Mouse (Mus musculus): ENCODE measurements at regions not wholly inside any gene's neighbourhood (a gene's known extent, or its start where the extent isn't known, plus 50 kb on each side); places are given as distances from the start of the nearest gene placed in this dataset.

DNA sequence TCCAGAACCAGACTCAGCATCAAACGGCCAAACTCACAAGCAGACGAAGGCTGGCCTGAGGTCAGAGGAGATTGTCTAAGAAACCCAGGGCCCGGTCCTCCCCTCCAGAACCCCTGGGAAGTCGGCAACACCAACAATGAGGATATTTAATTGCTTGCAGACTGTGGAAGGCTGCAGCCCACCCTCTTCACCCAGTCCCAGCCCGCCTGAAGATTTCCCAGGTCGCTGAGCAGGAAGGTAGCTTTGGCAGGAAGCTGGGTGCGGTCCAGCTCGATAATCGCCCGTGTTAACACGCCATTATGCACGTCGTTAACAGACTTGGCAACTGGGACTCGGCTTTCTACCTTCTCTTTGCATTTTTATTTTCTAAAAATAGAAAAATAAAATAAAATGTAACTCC lies 165.2 kb upstream of the Usp24 start:
- DNase-seq (ENCODE audit: low read depth): peak; percentile 73
- TF ChIP-seq POLR2A (IDR thresholded peaks at IDR 0.05; ENCODE audit: borderline replicate concordance, extremely low read depth, insufficient read depth, insufficient read length, poor library complexity, severe bottlenecking) (no peak), CTCF (IDR thresholded peaks at IDR 0.05; ENCODE audit: borderline replicate concordance, extremely low read depth, insufficient read depth, insufficient read length) (no peak)

- no peak for TF ChIP-seq CTCF (IDR thresholded peaks at IDR 0.05; ENCODE audit: borderline replicate concordance, extremely low read depth, insufficient read depth, insufficient read length)
- TF ChIP-seq POLR2A (IDR thresholded peaks at IDR 0.05; ENCODE audit: borderline replicate concordance, extremely low read depth, insufficient read depth, insufficient read length, poor library complexity, severe bottlenecking): no peak
- no peak for DNase-seq (ENCODE audit: low read depth)
These were observed 158.4 kb upstream of the Usp24 start for GRCm38 (mm10) chr4:106157451-106158179.

DNA sequence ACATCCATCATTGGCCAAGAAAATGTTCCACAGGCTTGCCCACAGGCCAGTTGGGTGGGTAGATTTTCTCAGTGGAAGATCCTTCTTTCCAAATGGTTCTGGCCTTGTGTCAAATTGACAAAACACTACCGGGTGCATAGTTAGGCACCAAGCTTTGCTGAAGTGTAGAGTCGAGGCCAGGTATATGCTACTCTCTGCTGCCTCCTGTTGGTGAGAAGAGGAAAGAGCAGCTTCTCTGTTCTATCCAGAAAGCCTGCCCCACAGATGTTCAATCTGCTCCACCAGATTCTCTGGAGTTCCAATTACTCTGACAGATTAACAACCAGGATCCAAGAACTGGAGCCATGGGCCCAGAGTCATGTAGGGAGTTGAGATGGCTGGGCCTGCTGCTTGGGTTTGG lies 154.4 kb upstream of the Usp24 start:
- DNase-seq (ENCODE audit: low read depth): no peak
- peak; percentile 36; the same call in 1 of the 2 replicates for TF ChIP-seq CTCF (IDR thresholded peaks at IDR 0.05; ENCODE audit: borderline replicate concordance, extremely low read depth, insufficient read depth, insufficient read length)
- TF ChIP-seq POLR2A (IDR thresholded peaks at IDR 0.05; ENCODE audit: borderline replicate concordance, extremely low read depth, insufficient read depth, insufficient read length, poor library complexity, severe bottlenecking): no peak

DNA sequence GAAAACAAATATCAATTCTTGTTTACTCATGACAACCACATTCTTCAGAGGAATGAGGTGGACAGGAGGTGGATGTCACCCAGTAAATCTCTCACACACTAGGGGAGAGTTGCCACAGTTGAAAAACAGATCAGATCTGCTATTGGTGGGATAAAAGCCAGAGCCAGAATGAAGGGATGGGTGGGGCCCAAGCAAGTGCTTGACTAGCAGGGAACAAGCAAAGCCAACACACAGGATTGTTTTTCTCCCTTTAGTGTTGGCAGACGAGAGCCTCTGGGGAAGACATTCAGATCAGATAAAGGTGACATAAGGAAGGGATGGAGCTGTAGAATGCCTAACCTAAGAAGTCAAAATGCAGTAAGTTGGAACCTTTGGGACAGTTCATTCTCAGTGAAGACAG lies 153.5 kb upstream of the Usp24 start:
- TF ChIP-seq POLR2A (IDR thresholded peaks at IDR 0.05; ENCODE audit: borderline replicate concordance, extremely low read depth, insufficient read depth, insufficient read length, poor library complexity, severe bottlenecking): no peak
- TF ChIP-seq CTCF (IDR thresholded peaks at IDR 0.05; ENCODE audit: borderline replicate concordance, extremely low read depth, insufficient read depth, insufficient read length): no peak
- DNase-seq (ENCODE audit: low read depth): no peak

- no peak for DNase-seq (ENCODE audit: low read depth)
- TF ChIP-seq POLR2A (IDR thresholded peaks at IDR 0.05; ENCODE audit: borderline replicate concordance, extremely low read depth, insufficient read depth, insufficient read length, poor library complexity, severe bottlenecking) (no peak), CTCF (IDR thresholded peaks at IDR 0.05; ENCODE audit: borderline replicate concordance, extremely low read depth, insufficient read depth, insufficient read length) (no peak)
These were observed 152.8 kb upstream of the Usp24 start for GRCm38 (mm10) chr4:106163220-106163619.

- no peak for TF ChIP-seq POLR2A (IDR thresholded peaks at IDR 0.05; ENCODE audit: borderline replicate concordance, extremely low read depth, insufficient read depth, insufficient read length, poor library complexity, severe bottlenecking)
- peak; percentile 30; the same call in 1 of the 2 replicates for TF ChIP-seq CTCF (IDR thresholded peaks at IDR 0.05; ENCODE audit: borderline replicate concordance, extremely low read depth, insufficient read depth, insufficient read length)
- peak; percentile 18 for DNase-seq (ENCODE audit: low read depth)
These were observed 148.3 kb upstream of the Usp24 start for GRCm38 (mm10) chr4:106167716-106168115.

DNA sequence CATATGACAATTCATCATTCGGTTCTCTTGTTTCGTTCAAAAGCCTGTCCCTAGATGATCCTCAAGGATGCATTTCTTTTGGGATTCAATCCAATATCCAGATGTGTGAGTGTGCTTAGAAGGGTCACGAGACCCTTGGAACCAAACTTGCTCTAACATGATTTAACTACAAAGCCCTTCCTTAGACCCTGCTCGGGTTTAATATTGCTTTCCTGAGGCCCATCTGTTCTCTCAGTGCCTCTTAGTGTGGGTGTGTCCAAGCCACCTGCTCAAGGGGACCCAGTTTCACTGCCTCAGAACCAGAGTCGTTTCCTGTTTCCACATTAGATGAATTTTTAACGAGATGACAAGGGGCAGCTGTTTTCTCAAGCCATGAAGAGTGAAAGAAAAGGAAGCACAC lies 147.3 kb upstream of the Usp24 start:
- TF ChIP-seq POLR2A (IDR thresholded peaks at IDR 0.05; ENCODE audit: borderline replicate concordance, extremely low read depth, insufficient read depth, insufficient read length, poor library complexity, severe bottlenecking) (no peak), CTCF (IDR thresholded peaks at IDR 0.05; ENCODE audit: borderline replicate concordance, extremely low read depth, insufficient read depth, insufficient read length) (no peak)
- no peak for DNase-seq (ENCODE audit: low read depth)

GRCm38 (mm10) chr4:106169466-106169865 lies 146.5 kb upstream of the Usp24 start:
- no peak for TF ChIP-seq CTCF (IDR thresholded peaks at IDR 0.05; ENCODE audit: borderline replicate concordance, extremely low read depth, insufficient read depth, insufficient read length)
- TF ChIP-seq POLR2A (IDR thresholded peaks at IDR 0.05; ENCODE audit: borderline replicate concordance, extremely low read depth, insufficient read depth, insufficient read length, poor library complexity, severe bottlenecking): no peak
- no peak for DNase-seq (ENCODE audit: low read depth)

DNA sequence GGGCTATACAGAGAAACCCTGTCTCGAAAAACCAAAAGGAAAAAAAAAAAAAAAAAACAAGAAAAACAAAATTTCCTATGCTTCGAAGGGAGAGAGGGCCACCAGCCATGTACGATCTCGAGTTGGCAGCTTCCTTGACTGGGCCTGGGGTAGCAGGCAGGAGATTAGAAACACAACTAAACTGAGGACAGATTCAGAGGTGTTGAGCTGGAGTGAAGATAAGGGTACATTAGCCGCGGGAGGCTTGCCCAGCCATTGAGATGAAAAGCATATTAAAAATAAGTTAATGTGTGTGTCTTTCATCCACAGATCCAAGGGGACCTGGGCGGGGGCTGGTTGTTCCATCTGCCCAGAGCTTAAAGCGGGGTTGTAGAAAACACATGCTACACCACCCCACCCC lies 145.3 kb upstream of the Usp24 start:
- DNase-seq (ENCODE audit: low read depth): no peak
- TF ChIP-seq CTCF (IDR thresholded peaks at IDR 0.05; ENCODE audit: borderline replicate concordance, extremely low read depth, insufficient read depth, insufficient read length) (no peak), POLR2A (IDR thresholded peaks at IDR 0.05; ENCODE audit: borderline replicate concordance, extremely low read depth, insufficient read depth, insufficient read length, poor library complexity, severe bottlenecking) (no peak)

DNA sequence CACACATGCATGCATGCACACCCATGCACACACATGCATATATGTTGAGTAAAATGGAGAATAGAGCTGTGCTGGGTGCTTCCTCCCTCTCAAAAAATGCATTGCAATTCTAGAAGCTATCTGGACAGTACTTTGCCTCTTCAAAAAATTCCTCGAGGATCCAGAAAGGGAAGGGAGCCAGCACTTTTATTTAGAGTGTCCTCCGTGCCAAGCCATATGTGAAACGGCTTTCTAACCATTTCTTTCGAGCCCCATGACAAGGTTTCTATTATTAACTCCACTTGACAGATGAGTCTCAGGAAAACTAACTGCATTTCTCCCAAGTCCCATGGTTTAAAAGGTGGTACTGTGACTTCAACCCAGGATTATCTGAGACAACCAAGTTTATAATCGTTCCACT lies 140.7 kb upstream of the Usp24 start:
- DNase-seq (ENCODE audit: low read depth): no peak
- TF ChIP-seq POLR2A (IDR thresholded peaks at IDR 0.05; ENCODE audit: borderline replicate concordance, extremely low read depth, insufficient read depth, insufficient read length, poor library complexity, severe bottlenecking) (no peak), CTCF (IDR thresholded peaks at IDR 0.05; ENCODE audit: borderline replicate concordance, extremely low read depth, insufficient read depth, insufficient read length) (no peak)

DNA sequence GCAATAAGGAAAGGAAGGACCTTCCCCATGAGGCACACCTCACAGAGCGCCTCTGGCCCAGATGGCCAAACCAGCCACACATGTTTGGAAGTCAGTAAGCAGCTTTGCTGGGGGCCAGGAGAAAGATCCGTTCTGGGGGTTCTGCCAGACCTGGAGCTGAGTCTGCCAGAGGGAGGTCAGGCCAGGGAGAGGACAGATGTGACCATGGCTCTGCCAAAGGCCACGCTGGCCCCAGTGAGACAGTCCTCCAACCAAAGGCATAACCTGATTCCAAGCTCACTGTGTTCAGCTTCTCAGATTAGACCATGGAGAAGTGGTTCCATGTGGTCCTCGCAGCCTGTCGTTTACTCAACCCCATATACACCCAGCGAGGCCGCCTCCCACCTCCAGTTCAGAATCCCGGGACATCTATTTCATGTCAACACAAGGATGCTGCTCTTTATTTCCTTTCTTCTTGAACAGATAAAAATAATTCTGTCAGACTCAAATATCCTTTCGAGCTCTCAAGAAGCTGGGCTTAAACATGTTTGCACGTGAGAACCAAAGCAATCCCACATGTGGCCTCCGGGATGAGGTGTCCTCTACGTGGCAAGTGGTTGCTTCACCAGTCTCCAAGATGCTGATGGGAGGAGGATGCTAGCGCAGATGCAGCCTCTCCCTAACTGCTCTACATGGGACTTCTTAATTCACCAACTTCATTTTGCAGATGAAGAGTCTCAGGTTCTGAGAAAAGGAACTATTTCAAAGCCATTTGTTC lies 130.1 kb upstream of the Usp24 start:
- DNase-seq (ENCODE audit: low read depth): no peak
- TF ChIP-seq POLR2A (IDR thresholded peaks at IDR 0.05; ENCODE audit: borderline replicate concordance, extremely low read depth, insufficient read depth, insufficient read length, poor library complexity, severe bottlenecking) (no peak), CTCF (IDR thresholded peaks at IDR 0.05; ENCODE audit: borderline replicate concordance, extremely low read depth, insufficient read depth, insufficient read length) (no peak)
